Mouse (Mus musculus) MEL (cell line): ENCODE measurements at regions not wholly inside any gene's neighbourhood (a gene's known extent, or its start where the extent isn't known, plus 50 kb on each side); places are given as distances from the start of the nearest gene placed in this dataset.

Experiments used
- DNase-seq: peaks from one replicate; pipeline ENCODE4 v3.0.0; 2011; ENCODE audit warnings: low read depth, low spot score
- H3K27ac ChIP-seq: 2 replicates; pipeline ENCODE4 v1.5.1; 2012; ENCODE audit warnings: low read depth, mild to moderate bottlenecking, control low read depth, low read length, moderate library complexity; ENCODE audit not compliant: control insufficient read depth
- H3K27me3 ChIP-seq, 2 experiments: fragments of 150-350 bp in 1 of 2; sonication (generic) in 1 of 2; 2 replicates each; pipeline ENCODE4 v1.6.1; 2012; ENCODE audit warnings: low read length in 2 of 2, mild to moderate bottlenecking in 2 of 2, improper control_type of control experiment in 1 of 2, moderate library complexity in 1 of 2; ENCODE audit not compliant: insufficient read depth in 2 of 2, control insufficient read depth in 1 of 2
- H3K36me3 ChIP-seq, 2 experiments: 2 replicates each; pipeline ENCODE4 v1.6.1; 2012 to 2014; ENCODE audit warnings: low read length in 2 of 2, improper control_type of control experiment in 1 of 2, inconsistent platforms in 1 of 2, mild to moderate bottlenecking in 1 of 2; ENCODE audit not compliant: insufficient read depth in 2 of 2, control insufficient read depth in 1 of 2
- H3K4me1 ChIP-seq, 2 experiments: fragments of 150-350 bp in 1 of 2; sonication (generic) in 1 of 2; 2 replicates each; pipeline ENCODE4 v1.6.1; 2012; ENCODE audit warnings: low read length in 2 of 2, improper control_type of control experiment in 1 of 2, mild to moderate bottlenecking in 1 of 2; ENCODE audit not compliant: insufficient read depth in 2 of 2, control insufficient read depth in 1 of 2
- H3K4me3 ChIP-seq, 2 experiments: fragments of 150-350 bp in 1 of 2; sonication (generic) in 1 of 2; 2 replicates each; pipeline ENCODE4 v1.5.1; 2012; ENCODE audit warnings: low read depth in 2 of 2, low read length in 2 of 2, mild to moderate bottlenecking in 2 of 2, moderate library complexity in 2 of 2, control low read depth in 1 of 2, improper control_type of control experiment in 1 of 2; ENCODE audit not compliant: control insufficient read depth in 1 of 2, insufficient read depth in 1 of 2
- H3K79me2 ChIP-seq: 2 replicates; pipeline ENCODE4 v1.6.1; 2012; ENCODE audit warnings: mild to moderate bottlenecking, low read length, moderate library complexity; ENCODE audit not compliant: control insufficient read depth, poor library complexity, insufficient read depth
- H3K9ac ChIP-seq: 2 replicates; pipeline ENCODE4 v1.6.1; 2012; ENCODE audit warnings: low read depth, mild to moderate bottlenecking, control low read depth, low read length, moderate library complexity; ENCODE audit not compliant: control insufficient read depth, poor library complexity, severe bottlenecking
- H3K9me3 ChIP-seq: fragments of 150-350 bp; sonication (generic); replicated peaks from 2 replicates; pipeline ENCODE4 v1.6.1; 2012; ENCODE audit warnings: mild to moderate bottlenecking, low read length, improper control_type of control experiment, moderate library complexity; ENCODE audit not compliant: insufficient read depth
- CHD2 ChIP-seq: IDR thresholded peaks from 2 replicates; pipeline ENCODE4 v1.6.1; 2011; ENCODE audit warnings: low read length, improper control_type of control experiment
- E2F4 ChIP-seq: IDR thresholded peaks from 2 replicates; pipeline ENCODE4 v1.6.1; 2011; ENCODE audit warnings: low read depth, low read length, improper control_type of control experiment, borderline replicate concordance
- ETS1 ChIP-seq: IDR thresholded peaks from 2 replicates; pipeline ENCODE4 v1.6.1; 2012; ENCODE audit warnings: low read depth, mild to moderate bottlenecking, inconsistent platforms, low read length, improper control_type of control experiment, moderate library complexity
- GATA1 ChIP-seq: IDR thresholded peaks from 2 replicates; pipeline ENCODE4 v1.6.1; 2011; ENCODE audit warnings: low read depth, low read length, improper control_type of control experiment
- HCFC1 ChIP-seq: IDR thresholded peaks from 2 replicates; pipeline ENCODE4 v1.6.1; 2012; ENCODE audit warnings: low read depth, mild to moderate bottlenecking, inconsistent platforms, low read length, improper control_type of control experiment, moderate library complexity
- JUND ChIP-seq: IDR thresholded peaks from 2 replicates; pipeline ENCODE4 v1.6.1; 2011; ENCODE audit warnings: low read depth, mild to moderate bottlenecking, improper control_type of control experiment, low read length
- KAT2A ChIP-seq: conservative IDR thresholded peaks from 2 replicates; pipeline ENCODE4 v1.6.1; 2012; ENCODE audit warnings: low read depth, low read length, improper control_type of control experiment, inconsistent platforms
- MAFK ChIP-seq: IDR thresholded peaks from 2 replicates; pipeline ENCODE4 v1.6.1; 2011; ENCODE audit warnings: low read depth, mild to moderate bottlenecking, low read length, improper control_type of control experiment, borderline replicate concordance
- MAZ ChIP-seq: IDR thresholded peaks from 2 replicates; pipeline ENCODE4 v1.6.1; 2012; ENCODE audit warnings: low read depth, mild to moderate bottlenecking, inconsistent platforms, low read length, improper control_type of control experiment
- MEF2A ChIP-seq: IDR thresholded peaks from 2 replicates; pipeline ENCODE4 v1.6.1; 2014; ENCODE audit warnings: low read depth, mild to moderate bottlenecking, inconsistent platforms, low read length, improper control_type of control experiment; ENCODE audit not compliant: poor library complexity, insufficient replicate concordance, severe bottlenecking; ENCODE audit errors: extremely low read depth
- MYC ChIP-seq: IDR thresholded peaks from 2 replicates; pipeline ENCODE4 v1.6.1; 2011; ENCODE audit warnings: low read depth, mild to moderate bottlenecking, low read length, improper control_type of control experiment, moderate library complexity
- NELFE ChIP-seq: IDR thresholded peaks from 2 replicates; pipeline ENCODE4 v1.6.1; 2011; ENCODE audit warnings: low read depth, low read length, improper control_type of control experiment
- NRF1 ChIP-seq: IDR thresholded peaks from 2 replicates; pipeline ENCODE4 v1.6.1; 2014; ENCODE audit warnings: low read depth, mild to moderate bottlenecking, inconsistent platforms, low read length, improper control_type of control experiment, moderate library complexity; ENCODE audit not compliant: poor library complexity, insufficient read depth, severe bottlenecking
- POLR2AphosphoS2 ChIP-seq: IDR thresholded peaks from 2 replicates; pipeline ENCODE4 v1.6.1; 2011; ENCODE audit warnings: low read length, improper control_type of control experiment
- SIN3A ChIP-seq: IDR thresholded peaks from 2 replicates; pipeline ENCODE4 v1.6.1; 2012; ENCODE audit warnings: low read length, improper control_type of control experiment, inconsistent platforms
- SMC3 ChIP-seq: IDR thresholded peaks from 2 replicates; pipeline ENCODE4 v1.6.1; 2011; ENCODE audit warnings: low read depth, low read length, improper control_type of control experiment
- USF1 ChIP-seq: IDR thresholded peaks from 2 replicates; pipeline ENCODE4 v1.6.1; 2014; ENCODE audit warnings: low read depth, mild to moderate bottlenecking, inconsistent platforms, low read length, improper control_type of control experiment, moderate library complexity
- ZMIZ1 ChIP-seq: IDR thresholded peaks from 2 replicates; pipeline ENCODE4 v1.6.1; 2012; ENCODE audit warnings: low read depth, mild to moderate bottlenecking, inconsistent platforms, low read length, improper control_type of control experiment, moderate library complexity

- no peak for TF ChIP-seq SIN3A
- no peak for TF ChIP-seq ZMIZ1
- TF ChIP-seq MYC: no peak
- no peak for TF ChIP-seq ETS1
- TF ChIP-seq SMC3: no peak
- no peak for TF ChIP-seq MAFK
- no peak for TF ChIP-seq NRF1
- no peak for TF ChIP-seq NELFE
- TF ChIP-seq CHD2: no peak
- TF ChIP-seq USF1: no peak
- TF ChIP-seq E2F4: no peak
- Histone ChIP-seq H3K4me1 (no peaks in the 10 kb centered on the region), H3K27ac (no peak overlapping the region), H3K27me3 (no peaks in the 10 kb centered on the region), H3K36me3 (no peaks in the 10 kb centered on the region), H3K79me2 (no peaks in the 10 kb centered on the region), H3K9ac (no peak overlapping the region), H3K9me3 (no peaks in the 10 kb centered on the region), H3K4me3 (no peak overlapping the region)
- peak; percentile 10 for DNase-seq
Observed at GRCm38 (mm10) chr14:98937933-98938332, 56.2 kb downstream of the Rpl36a-ps1 start.

- H3K9ac ChIP-seq: no peak overlapping the region
- H3K36me3 ChIP-seq: no peaks in the 10 kb centered on the region
- no peaks in the 10 kb centered on the region for H3K9me3 ChIP-seq
- no peaks in the 10 kb centered on the region for H3K79me2 ChIP-seq
- no peak for DNase-seq
- no peaks in the 10 kb centered on the region for H3K4me1 ChIP-seq
- no peak overlapping the region for H3K27ac ChIP-seq
- no peak overlapping the region for H3K4me3 ChIP-seq
- TF ChIP-seq HCFC1: no peak
- TF ChIP-seq JUND: no peak
- 0 out of 2 replicates have a peak, but pooled peaks have one; percentile 30 for TF ChIP-seq GATA1
- TF ChIP-seq MAZ: no peak
- no peaks in the 10 kb centered on the region for H3K27me3 ChIP-seq
Observed at GRCm38 (mm10) chr14:98937373-98937772, 56.7 kb downstream of the Rpl36a-ps1 start.

DNA sequence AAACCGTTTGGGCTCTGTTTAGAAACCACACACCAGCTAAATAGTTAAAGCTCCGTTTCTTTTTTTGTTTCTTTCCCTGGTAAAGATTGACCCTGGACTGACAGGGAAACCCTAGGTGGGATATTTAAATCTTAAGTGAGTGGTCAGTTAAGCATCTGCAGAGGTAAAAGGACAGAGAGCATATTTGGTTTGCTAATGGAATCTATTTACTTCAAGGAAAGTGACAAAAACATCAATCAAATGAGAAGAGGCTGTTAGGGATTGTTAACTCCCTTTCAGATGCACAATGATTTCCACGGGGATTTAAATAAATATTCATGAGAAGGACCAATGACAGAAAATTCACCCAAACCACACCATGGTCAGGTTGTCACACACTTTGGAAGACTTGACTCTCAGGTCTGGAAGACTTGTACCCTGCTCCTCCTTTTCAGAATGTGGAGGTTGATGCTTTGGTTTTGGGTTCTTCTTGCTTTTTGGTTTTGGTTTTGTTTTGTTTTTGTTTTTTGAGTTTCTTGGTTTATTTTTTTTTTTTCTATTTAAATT is 60.7 kb downstream of the Rpl36a-ps1 start:
- no peak overlapping the region for H3K9ac ChIP-seq
- no peaks in the 10 kb centered on the region for H3K27me3 ChIP-seq
- TF ChIP-seq MEF2A: no peak
- TF ChIP-seq KAT2A: no peak
- TF ChIP-seq USF1: no peak
- TF ChIP-seq POLR2AphosphoS2: no peak
- no peak for TF ChIP-seq E2F4
- no peaks in the 10 kb centered on the region for H3K9me3 ChIP-seq
- H3K4me1 ChIP-seq: no peaks in the 10 kb centered on the region
- peaks cover 0 to 2% of the 10 kb centered on the region in 2 experiments; a peak in 1 of 4 replicates for H3K36me3 ChIP-seq
- no peak for DNase-seq
- H3K27ac ChIP-seq: no peak overlapping the region
- H3K4me3 ChIP-seq: no peak overlapping the region
- no peaks in the 10 kb centered on the region for H3K79me2 ChIP-seq
